Mouse (Mus musculus) cerebellum, postnatal 10 days (tissue): ENCODE measurements around the gene Canx.

Source experiments
- DNase-seq, 2 experiments: peaks; one replicate each; pipeline ENCODE4 v3.0.0; 2021; ENCODE audit warnings: mixed read lengths in 2 of 2

The Canx gene

GRCm38 (mm10) chr11:50272819-50273218, 52.7 kb downstream of the Canx start:
- DNase-seq: no peak

- no peak for DNase-seq
These were observed 55.6 kb downstream of the Canx start for GRCm38 (mm10) chr11:50269885-50270284.

GRCm38 (mm10) chr11:50269163-50269562, 56.3 kb downstream of the Canx start:
- DNase-seq: peak; percentile 41 to 62

GRCm38 (mm10) chr11:50266997-50267396, 58.5 kb downstream of the Canx start:
- no peak for DNase-seq

- DNase-seq: peak; percentile 59 to 74
These were observed 59.5 kb downstream of the Canx start for GRCm38 (mm10) chr11:50265931-50266330.

GRCm38 (mm10) chr11:50263198-50263597, 62.3 kb downstream of the Canx start:
- DNase-seq: no peak

GRCm38 (mm10) chr11:50262020-50262419, 63.5 kb downstream of the Canx start:
- peak; percentile 45 to 47 for DNase-seq

GRCm38 (mm10) chr11:50258310-50258709, 67.2 kb downstream of the Canx start:
- DNase-seq: no peak

GRCm38 (mm10) chr11:50256615-50257014, 68.9 kb downstream of the Canx start:
- DNase-seq: no peak

- peak; percentile 57 to 66 for DNase-seq
These were observed 71.4 kb downstream of the Canx start for GRCm38 (mm10) chr11:50254010-50254580.

GRCm38 (mm10) chr11:50253393-50253792, 72.1 kb downstream of the Canx start:
- DNase-seq: no peak

- no peak for DNase-seq
These were observed 72.7 kb downstream of the Canx start for GRCm38 (mm10) chr11:50252684-50253265.

- no peak for DNase-seq
These were observed 73.3 kb downstream of the Canx start for GRCm38 (mm10) chr11:50252166-50252565.

- no peak for DNase-seq
These were observed 76.9 kb downstream of the Canx start for GRCm38 (mm10) chr11:50248473-50249171.

GRCm38 (mm10) chr11:50245269-50245668, 80.2 kb downstream of the Canx start:
- DNase-seq: no peak
